Mouse (Mus musculus): ENCODE data around the gene Ddi2. TPM values are rescaled to one million over a fixed set of nuclear protein-coding genes. Genes with fewer than 3 reads are reported as not detected.

The Ddi2 gene
- total RNA-seq, 2 experiments from 2014 or later = 47.6 to 52.4 TPM

DNA sequence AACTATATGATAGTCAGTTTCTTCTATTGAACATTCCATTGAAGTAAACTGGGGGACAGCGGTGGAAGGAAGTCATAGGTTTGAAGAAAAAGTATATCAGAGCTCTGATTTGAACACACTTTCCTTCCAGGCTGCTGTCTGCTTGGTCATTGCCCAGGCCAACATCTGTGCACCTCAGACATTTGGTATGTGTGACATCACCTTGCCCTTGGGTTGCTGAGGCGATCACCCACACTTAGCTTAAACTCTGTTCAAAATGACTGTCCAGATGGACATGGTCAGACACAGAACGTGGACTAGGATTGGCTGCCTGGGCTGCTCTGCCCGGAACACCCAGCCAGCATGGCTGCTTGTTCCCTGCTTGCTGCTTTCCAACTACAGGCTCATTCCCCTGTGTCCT lies 19.2 kb upstream of the Ddi2 start:
- no peak for DNase-seq (ENCODE audit: low spot score in 2 of 2)

DNA sequence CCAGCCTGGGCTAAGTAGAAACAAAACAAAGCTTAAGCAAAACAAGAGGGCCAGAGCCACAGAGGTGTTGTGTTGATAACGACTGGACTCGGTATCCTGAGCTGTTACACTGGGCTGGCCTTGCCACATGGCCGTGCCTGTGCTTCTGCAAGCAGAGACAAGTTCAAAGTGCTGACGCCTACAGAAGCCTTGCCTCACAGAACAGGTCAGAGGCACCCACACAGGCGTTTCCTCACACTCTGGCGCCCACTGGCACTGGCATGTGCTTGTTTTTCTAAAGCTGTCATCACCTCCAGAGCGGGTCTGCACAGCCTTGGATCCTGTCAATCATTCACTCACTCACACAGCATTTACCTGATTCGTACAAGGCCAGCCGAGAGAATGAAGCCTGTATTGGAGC lies 18.6 kb upstream of the Ddi2 start:
- peak in 1 of 2 experiments; percentile 24 for DNase-seq (ENCODE audit: low spot score in 2 of 2)

DNA sequence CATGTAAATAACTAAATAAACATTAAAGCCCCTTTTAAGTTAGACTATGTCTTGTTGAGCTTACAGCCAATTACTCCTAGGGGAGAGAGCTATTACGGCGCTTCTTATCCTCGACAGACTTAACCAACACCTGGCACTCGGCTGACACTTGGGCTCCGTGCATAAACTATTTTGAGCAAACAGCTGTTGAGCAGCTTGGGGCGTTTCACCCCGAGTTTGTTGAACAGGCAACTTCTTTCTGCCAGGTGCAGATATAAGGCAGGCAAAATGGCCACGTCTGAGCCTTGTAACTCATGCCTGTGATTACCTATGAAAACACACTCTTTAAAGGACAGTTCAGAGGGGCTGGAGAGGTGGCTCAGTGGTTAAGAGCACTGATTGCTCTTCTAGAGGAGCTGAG lies 14.8 kb upstream of the Ddi2 start:
- DNase-seq (ENCODE audit: low spot score in 2 of 2) = no peak

DNA sequence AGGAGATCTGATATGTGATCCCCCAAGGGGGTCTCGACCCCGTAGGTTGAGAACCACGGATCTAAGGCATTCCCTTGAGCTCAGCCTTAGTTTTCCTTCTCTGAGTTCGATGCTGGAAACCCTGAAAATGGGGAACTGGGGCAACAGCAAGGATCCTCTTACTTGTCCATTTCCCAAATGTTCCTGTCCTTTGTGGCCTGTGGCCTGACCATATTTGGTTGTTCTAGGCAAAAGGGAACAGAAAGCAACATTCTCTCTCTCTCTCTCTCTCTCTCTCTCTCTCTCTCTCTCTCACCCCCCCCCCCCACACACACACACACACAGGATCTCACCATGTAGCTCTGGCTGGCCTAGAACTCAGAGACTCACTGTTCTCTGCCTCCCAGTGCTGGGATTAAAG lies 13.6 kb upstream of the Ddi2 start:
- DNase-seq (ENCODE audit: low spot score in 2 of 2) = no peak

DNA sequence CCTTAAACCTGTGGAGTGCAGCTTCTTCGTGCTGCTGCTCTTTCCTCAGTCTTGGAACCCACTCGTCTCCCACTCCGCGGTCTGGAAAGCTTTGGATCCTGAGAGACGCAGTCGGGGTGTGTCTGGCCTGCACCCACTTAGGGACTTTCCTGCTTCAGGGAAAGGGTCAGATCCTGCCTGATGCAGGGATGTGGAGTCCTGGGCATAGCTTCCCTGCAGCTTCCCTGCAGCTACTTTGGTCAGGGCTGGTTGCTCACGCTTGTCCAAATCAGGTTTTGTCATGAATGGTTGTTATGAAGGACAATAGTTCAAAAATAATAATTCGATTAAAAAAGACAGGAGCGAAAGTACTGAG lies 12.0 kb upstream of the Ddi2 start:
- no peak for DNase-seq (ENCODE audit: low spot score in 2 of 2)

DNA sequence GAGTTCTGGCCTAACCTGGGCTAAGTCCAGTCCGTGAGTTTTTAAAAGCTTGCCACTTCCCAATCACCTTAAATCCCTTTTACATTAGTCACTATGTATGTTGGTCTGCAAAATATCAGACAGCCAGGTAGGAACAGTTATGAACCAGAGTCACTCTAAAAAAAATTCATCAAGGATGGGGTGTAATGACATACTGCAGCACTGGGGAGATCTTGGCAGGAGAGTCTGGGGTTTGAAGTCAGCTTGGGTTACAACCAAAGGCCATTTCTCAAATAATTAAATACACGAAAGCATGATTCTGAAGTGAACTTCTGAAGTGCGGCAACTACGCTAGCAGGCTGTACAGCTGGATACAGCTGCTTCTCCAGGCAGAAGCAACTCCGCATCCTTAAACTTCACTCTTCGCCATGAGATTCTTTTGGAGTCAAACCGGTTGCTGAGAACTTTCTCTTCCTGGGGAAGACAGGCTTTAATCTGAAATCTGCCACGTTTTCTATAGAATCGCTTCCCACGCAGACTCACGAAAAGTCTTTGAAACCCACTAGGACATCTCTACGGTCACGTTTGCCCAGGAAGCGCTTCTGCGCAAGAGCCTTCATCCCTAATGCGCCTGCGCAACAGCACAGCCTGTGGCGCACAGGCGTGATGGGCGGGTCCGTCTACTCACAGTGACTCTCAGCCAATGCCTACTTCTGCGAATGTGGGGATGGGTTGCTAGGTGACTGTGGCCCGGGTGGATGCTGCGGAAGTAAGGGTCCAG lies 11.4 kb upstream of the Ddi2 start:
- peak; percentile 93 to 97 for DNase-seq (ENCODE audit: low spot score in 2 of 2)

DNA sequence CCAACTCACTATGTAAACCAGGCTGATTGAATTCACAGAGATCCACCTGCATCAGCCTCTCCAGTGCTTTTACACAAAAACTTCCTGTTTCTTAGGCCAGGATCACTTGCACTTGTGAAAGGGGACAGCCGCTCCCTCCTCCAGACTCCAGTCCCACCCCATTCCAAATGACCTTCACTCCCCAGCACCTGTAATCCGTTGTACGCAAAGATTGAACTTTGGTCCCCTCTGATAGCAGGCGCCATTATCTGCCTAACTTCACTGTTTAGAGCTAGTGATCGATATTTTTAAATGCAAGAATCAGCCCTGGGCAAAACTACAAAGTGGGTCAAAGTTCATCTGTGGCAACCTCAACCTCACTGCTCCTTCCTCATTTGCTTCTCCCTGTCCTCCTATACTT lies 8.5 kb upstream of the Ddi2 start:
- DNase-seq (ENCODE audit: low spot score in 2 of 2) = no peak

DNA sequence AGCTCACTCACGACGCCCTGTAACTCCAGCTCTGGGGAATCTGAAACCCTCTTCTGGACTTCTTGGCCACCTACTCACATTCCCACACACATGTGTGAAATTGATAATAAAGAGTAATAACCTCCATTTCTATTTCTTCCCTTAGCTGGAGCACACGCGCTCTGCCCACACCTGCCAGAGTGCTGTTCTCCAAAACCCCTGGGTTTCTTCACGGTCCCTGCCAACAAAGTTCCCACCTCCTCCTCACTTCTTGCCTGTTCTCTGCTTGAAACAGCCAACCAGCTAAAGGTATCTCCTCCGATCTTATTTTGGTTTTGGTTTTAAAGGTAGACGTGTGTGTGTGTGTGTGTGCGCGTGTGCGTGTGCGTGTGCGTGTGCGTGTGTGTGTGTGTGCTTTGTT lies 7.2 kb upstream of the Ddi2 start:
- no peak for DNase-seq (ENCODE audit: low spot score in 2 of 2)

DNA sequence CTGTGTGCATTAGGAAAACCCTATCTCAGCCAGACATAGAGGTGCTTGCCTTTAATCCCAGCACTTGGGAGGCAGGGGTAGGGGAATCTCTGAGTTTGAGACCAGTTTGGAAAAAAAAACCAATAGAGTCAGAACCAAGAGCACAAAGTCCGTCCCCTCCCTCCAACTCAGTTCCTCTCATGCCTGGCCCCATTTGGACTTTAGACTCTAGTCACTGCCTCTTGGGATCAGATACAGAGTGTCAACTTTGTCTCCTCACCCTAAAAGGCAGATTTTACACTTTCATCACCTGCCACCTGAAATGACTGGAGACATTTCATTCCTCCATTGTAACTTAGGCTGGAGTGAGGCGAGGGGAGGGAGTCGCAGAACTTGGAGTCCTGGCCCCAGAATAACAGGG lies 6.0 kb upstream of the Ddi2 start:
- DNase-seq (ENCODE audit: low spot score in 2 of 2) = no peak

DNA sequence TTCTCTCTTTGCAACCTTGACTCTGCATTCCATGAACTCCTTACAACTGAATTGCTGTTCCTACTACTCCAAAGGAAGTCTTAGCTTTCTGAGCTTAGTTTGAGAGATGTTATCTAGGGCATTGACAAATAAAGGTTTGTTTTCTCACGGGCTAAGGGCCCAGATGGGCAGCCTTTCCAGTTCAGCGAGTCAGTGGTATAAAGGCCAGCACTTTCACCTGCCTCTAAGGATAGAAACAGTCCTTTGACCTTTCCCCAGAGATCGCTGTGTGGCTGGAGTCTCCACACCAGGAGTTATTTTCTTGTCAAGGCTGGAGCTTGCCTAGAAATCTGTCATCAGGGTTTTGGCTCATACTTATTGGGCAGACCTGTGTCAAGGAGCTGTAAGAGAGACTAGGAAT lies 2.5 kb upstream of the Ddi2 start:
- no peak for DNase-seq (ENCODE audit: low spot score in 2 of 2)

DNA sequence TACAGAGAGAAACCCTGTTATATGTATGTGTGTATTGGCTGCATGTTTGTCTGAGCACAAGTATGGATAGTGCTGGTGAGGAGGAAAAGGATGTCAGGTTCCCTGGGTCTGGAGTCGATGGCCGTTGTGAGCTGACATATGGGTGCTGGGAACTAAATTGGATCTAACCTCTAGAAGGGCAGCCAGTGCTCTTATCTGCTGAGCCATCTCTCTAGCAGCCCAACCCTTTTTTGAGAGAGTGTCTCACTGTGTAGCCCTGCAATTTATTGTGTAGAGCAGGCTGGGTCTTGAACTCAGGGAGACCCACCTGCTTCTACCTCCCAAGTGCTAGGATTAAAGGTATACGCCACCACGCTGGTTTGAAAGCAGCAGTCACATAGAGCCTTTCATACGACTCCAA lies 2.1 kb upstream of the Ddi2 start:
- no peak for DNase-seq (ENCODE audit: low spot score in 2 of 2)

DNA sequence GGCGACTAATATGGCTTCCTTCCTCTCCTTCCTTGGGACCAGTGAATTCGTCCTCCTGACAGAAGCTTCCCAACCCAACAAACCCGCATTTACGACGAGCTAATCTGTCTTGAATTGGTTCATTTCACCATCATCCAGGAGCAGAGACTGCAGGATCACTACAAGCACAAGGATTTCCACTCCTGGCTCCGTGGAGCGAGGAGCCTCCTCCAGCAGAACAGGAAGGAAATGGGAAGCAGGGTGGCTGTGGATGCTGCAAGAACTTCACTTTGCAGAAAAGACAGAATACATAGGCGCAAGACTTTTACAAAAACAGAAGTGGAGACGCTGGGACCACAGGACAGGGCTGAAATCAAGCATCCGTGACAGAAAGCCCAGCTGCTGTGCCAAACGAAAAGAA lies 1.4 kb upstream of the Ddi2 start:
- DNase-seq (ENCODE audit: low spot score in 2 of 2) = no peak

DNA sequence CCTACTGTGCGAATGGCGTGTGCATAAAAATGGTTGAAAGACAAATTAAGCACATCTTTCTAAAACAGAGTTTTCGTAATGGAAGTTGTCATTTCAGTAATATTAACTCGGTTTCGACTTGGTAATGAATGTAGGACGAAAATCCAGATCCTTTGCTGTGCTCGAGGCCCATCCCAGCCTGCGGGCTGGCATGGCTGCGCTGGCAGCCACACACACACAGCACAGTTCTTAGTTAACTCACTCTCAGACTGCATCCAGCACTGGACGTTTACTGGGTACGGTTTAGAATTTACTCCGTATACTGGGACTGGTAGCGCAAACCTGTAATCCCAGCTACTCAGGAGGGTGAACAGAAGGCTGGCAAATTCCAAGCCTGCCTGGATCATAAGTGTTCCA lies 452 bp upstream of the Ddi2 start:
- no peak for DNase-seq (ENCODE audit: low spot score in 2 of 2)

DNA sequence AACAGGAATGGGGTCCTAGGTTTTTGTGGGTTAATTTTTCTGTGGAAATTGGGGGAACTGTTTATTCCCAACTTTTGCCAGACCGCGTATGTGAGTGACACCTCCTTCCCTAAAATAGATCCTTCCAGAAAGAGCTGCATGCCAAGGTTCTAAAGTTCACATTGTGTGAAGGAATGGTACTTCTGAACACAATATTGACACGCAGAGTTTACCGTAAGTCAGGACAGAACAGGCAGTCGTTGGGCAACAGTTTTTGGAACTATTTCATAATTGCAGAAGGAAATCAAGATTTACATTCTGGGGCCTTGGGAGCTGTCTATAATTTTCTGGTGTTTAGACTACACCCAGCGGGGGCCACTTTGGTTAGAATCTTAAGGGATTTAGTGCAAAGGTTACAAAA lies 1.3 kb downstream of the Ddi2 start:
- no peak for DNase-seq (ENCODE audit: low spot score in 2 of 2)

DNA sequence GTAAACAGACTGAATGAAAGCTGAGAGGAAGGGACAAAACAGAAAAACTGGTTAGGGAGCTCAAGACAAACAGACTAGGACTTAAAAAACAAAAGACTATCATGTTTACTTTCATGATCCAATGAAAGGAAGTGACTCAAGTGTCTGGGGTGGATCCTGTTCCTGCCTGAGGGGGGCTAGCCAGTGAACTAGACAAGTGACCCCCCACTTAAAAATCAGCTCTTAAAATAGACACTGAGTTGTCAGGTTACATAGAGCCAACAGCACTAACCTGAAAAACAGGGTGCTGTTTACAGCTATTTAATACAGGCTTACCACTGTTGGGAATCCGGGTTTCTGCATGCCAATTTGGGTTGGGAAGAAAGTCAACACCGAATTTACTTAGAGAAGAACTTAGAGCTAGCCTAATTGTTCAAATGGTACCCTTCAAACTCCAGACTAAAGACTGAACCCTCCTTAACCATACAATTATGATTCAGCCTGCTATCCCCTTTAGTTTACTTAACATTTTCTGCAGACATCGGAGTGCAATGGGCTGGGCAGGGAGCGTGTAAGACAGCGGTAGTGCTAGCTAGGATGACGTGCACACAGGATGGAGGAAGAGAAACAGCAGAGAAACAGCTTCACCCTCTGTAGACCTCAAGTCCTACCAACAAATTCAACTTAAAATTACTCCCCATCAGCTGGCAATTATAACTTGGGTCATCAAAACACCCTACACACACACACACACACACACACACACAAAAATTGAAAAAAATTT lies 2.3 kb downstream of the Ddi2 start:
- DNase-seq (ENCODE audit: low spot score in 2 of 2) = no peak

DNA sequence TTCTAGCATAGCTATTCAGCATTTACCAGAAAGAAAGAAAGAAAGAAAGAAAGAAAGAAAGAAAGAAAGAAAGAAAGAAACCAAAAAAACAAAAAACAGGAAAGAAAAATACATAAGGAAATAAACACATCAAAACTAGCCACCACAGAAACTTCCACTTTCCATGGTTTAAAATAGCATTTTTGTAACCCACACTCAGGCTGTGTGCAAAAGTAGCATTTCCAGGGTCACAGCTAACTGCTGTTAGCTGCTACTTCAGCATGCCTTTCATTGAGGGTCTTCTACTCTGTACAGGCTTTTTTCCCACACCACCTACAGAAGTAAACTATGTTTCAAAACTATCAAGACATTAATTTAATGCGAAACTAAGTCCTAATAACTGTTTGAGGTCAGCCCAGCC lies 3.9 kb downstream of the Ddi2 start:
- no peak for DNase-seq (ENCODE audit: low spot score in 2 of 2)

DNA sequence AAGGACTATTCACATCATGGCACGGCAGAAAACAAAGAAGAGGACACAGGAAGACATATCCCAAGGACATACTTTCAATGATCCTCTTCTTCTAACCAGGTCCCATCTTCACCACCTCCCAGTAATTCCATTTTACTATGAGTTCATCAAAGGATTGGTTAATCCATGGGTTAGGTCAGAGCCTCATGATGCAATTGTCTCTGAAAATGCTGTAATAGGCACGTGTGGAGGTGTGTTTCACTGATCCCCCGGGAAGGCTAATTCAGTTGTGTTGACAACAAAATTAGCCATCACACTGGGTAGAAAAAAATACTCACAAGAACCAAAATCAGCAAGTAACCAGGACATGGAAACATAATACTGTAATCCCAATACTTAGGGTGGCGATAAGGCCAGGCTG lies 5.6 kb downstream of the Ddi2 start:
- DNase-seq (ENCODE audit: low spot score in 2 of 2) = no peak

DNA sequence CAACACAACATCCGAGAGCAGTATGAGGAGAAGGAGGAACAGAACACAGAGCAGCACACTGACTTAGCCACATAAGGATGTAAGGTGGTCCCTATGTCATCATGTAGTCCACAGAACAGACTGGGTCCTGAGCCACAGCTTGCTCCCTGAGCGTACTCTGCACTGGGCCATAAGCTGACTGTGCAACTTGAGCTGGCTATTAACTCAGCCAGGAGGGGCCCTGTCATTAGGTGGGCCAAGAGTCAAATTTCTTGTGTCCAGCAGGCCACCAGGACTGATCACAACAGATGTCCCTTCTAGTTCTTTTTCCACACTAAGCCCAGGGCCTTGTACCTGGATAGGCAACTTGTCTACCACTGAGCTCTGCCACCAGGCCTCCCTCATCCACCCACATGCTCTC lies 8.2 kb downstream of the Ddi2 start:
- no peak for DNase-seq (ENCODE audit: low spot score in 2 of 2)

DNA sequence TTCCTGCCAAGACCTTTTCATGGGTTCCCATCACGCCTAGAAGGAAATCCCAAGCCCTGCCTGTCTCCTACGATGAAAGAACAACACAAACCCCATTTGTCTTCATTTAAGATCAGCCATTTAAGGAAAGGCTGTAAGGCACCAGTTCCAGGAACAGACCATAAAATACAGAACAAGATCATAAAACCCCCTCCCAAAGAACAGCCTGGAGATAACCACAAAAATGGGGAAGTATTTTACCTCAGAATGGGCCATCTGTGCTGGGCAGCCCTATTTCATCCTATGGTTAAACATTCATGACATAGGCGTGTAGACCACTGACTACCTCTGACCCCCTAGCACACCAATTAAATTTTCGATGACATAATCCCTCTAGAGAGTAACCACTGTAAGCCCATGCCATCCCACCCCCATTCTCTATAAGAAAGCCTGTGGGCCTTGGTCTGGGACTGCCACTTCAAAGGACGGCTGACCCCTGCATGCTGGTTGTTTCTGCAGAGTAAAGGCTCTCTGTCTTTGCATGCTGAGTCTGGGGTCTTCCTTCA lies 9.5 kb downstream of the Ddi2 start:
- DNase-seq (ENCODE audit: low spot score in 2 of 2) = no peak

DNA sequence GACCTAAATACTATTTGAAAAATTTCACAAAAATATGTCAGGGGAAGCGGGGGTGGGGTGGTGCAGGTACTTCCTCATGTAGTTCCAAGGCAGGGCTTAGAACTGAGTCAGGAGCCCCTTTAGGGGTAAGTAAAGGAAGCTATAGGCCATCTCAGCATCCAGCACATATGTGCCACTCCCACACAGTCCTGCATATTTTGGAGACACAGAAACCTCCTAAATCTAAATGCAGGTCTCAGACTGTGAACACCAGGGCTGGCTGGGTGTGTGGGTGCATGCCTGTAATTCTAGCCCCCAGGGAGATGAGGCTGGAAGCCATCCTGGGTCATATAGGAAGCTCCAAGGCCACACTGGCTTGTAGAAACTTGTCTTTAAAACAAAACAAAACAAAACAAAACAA lies 12.0 kb downstream of the Ddi2 start:
- no peak for DNase-seq (ENCODE audit: low spot score in 2 of 2)

DNA sequence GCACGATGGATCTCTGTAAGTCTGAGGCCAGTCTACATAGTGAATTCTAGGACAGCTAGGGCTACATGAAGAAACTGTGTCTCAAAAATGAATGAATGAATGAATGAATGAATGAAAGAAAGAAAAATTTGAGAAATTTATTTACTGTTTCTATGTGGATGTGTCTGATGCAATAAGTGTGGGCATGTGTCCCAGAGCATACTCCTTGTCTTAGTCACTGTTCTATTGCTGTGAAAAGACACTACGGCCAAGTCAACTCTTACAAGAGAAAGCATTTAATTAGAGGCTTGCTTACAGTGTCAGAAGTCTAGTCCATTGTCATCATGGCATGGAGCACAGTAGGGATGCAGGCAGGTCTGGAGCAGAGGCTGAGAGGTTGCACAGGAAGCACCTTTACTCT lies 14.2 kb downstream of the Ddi2 start:
- no peak for DNase-seq (ENCODE audit: low spot score in 2 of 2)

DNA sequence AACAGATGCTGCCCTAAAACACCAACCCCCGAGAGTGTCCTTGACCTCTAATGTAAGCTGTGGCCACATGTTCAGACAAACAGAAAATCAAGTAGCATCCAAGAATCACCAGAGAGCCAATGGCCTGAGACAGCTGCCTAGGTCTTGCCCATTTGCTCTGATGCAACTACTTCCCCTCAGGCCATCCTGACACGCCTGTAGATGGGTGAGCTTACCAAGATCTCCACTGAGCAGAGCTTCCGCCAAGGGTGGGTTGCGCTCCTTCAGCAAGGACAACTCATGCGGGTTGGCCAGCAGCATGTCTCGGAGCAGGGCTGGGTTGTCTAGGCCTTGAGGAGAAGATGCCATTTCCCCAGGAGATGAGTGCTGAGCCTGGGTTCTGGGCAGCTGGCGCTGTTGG lies 15.2 kb downstream of the Ddi2 start:
- DNase-seq (ENCODE audit: low spot score in 2 of 2) = no peak

DNA sequence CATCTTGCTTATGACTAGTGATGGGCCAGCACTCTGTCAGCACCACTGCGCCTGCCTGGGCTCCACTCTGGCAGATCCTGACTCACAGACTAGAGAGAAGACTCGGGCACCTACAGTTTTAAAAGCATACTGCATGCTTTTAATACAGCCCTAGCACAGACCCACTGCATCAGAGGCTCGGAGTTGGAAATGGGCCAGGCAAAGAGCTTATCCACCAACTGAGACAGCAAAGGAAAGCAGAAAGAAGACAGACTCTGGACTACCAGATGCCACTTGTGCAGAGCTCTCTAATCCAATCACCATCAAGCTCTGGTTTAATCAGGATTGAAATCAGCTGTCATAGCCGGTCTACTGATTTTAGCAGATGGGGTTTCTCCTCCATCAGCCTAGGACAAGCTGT lies 17.9 kb downstream of the Ddi2 start:
- DNase-seq (ENCODE audit: low spot score in 2 of 2) = peak; percentile 83 to 93

Data from layer of hippocampus, adult 18-20 months (tissue).